In the genomic region with DNA sequence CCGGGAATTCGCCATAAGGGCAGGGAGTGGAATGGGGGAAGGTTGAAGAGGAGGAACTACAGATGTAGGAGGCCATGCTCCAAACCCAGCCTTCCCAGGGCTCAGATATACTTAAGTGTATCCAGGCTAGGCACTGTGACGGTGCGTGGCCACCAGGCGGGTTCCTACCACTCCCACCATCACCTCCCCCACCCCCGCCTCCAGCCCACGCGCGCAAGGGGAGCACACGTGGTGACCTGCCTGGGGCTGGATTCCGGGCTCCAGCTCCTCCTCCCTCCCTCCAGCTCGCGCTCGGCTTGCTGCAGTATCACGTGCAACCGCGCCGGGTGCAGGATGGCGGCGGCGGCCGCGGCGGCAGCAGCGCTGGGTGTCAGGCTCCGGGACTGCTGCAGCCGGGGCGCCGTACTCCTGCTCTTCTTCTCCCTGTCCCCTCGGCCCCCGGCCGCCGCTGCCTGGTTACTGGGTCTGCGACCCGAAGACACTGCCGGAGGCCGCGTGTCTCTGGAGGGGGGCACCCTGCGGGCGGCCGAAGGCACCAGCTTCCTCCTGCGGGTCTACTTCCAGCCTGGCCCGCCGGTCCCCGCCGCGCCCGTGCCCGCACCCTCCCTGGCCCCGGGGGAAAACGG, we compare ENCODE assay signal across 7 mouse cellular contexts. TPM values are rescaled to one million over a fixed set of nuclear protein-coding genes. Genes with fewer than 3 reads are reported as not detected.
DNase-seq lines count a peak whose midpoint lies in the region; ATAC-seq and TF ChIP-seq lines count a peak whose summit lies in the region.

A gene (plus strand): TSS at position 325 of the 626 bp plus-strand sequence.

- TF ChIP-seq POLR2A in cerebellum, adult 2 months (IDR thresholded peaks at IDR 0.05; ENCODE audit: borderline replicate concordance, insufficient read depth, low read length): peak; percentile 86

- H3K4me3 ChIP-seq in cerebellum, adult 2 months (replicated peaks; ENCODE audit: insufficient read depth, low read depth, low read length): peak within 1 kb of the TSS; percentile 100
- H3K4me3 ChIP-seq in hindbrain, embryonic 16.5 days (ENCODE audit: low read length): peak within 1 kb of the TSS; percentile 81
- H3K4me3 ChIP-seq in midbrain, embryonic 12.5 days: peak within 1 kb of the TSS; percentile 74
- peak within 1 kb of the TSS; percentile 63 for H3K4me3 ChIP-seq in stomach, embryonic 16.5 days (replicated peaks; ENCODE audit: low read length)

- H3K4me2 ChIP-seq in hindbrain, embryonic 16.5 days (ENCODE audit: low read length): peak within 1 kb of the TSS; percentile 95
- H3K4me2 ChIP-seq in midbrain, embryonic 12.5 days (replicated peaks): peak within 1 kb of the TSS; percentile 99
- peak within 1 kb of the TSS; percentile 99 for H3K4me2 ChIP-seq in stomach, embryonic 16.5 days (ENCODE audit: low read depth, low read length)

- WGBS in cerebellum, adult 2 months: 1% methylated on average over 51 of the region's 51 CpGs
- WGBS in hindbrain, embryonic 16.5 days: 0% methylated on average over 41 of the region's 51 CpGs
- under 1% methylated on average over 46 of the region's 51 CpGs for WGBS in midbrain, embryonic 12.5 days
- under 1% methylated on average over 51 of the region's 51 CpGs for whole genome bisulfite sequencing in stomach, embryonic 16.5 days

- ATAC-seq in hindbrain, embryonic 16.5 days: peak; percentile 89
- peak; percentile 82 for ATAC-seq in midbrain, embryonic 12.5 days (ENCODE audit: low FRiP score, low read depth)
- ATAC-seq in stomach, embryonic 16.5 days (ENCODE audit: insufficient read depth, low FRiP score): peak; percentile 59; the same call in 1 of the 2 replicates

- DNase-seq in adrenal gland, adult 2 months: peak; percentile 39
- peak; percentile 88 to 89 for DNase-seq in cerebellum, adult 2 months
- peak; percentile 51 for DNase-seq in forelimb bud, embryonic 11.5 days (ENCODE audit: low read depth, low spot score)
- DNase-seq in left cerebral cortex, adult 8-10 months (ENCODE audit: low spot score in 2 of 2): peak; percentile 52 to 73

- H3K36me3 ChIP-seq in hindbrain, embryonic 16.5 days (ENCODE audit: control insufficient read depth, insufficient read depth, low read length): peaks cover 3% of the 10 kb centered on the region
- no peaks in the 10 kb centered on the region for H3K36me3 ChIP-seq in midbrain, embryonic 12.5 days
- H3K36me3 ChIP-seq in stomach, embryonic 16.5 days (ENCODE audit: control insufficient read depth, insufficient read depth, low read length): no peaks in the 10 kb centered on the region

- peaks cover 3% of the 10 kb centered on the region for H3K9me3 ChIP-seq in hindbrain, embryonic 16.5 days (ENCODE audit: control insufficient read depth, low read length)
- no peaks in the 10 kb centered on the region for H3K9me3 ChIP-seq in midbrain, embryonic 12.5 days
- peaks cover 5% of the 10 kb centered on the region; the same call in 1 of the 2 replicates for H3K9me3 ChIP-seq in stomach, embryonic 16.5 days (replicated peaks; ENCODE audit: control insufficient read depth, low read length)

- peak within 1 kb of the TSS; percentile 86 for H3K9ac ChIP-seq in hindbrain, embryonic 16.5 days (ENCODE audit: low read depth, low read length)
- peak within 1 kb of the TSS; percentile 72 for H3K9ac ChIP-seq in midbrain, embryonic 12.5 days (replicated peaks)
- peak within 1 kb of the TSS; percentile 68 for H3K9ac ChIP-seq in stomach, embryonic 16.5 days (ENCODE audit: low read length)

- H3K27ac ChIP-seq in cerebellum, adult 2 months (ENCODE audit: insufficient read depth, low read length): peak within 1 kb of the TSS; percentile 98
- H3K27ac ChIP-seq in hindbrain, embryonic 16.5 days (ENCODE audit: low read depth, low read length): peak within 1 kb of the TSS; percentile 90
- peak within 1 kb of the TSS; percentile 72 for H3K27ac ChIP-seq in midbrain, embryonic 12.5 days (replicated peaks)
- H3K27ac ChIP-seq in stomach, embryonic 16.5 days (ENCODE audit: low read length): no peak within 1 kb of the TSS

- no peaks in the 10 kb centered on the region; the same call in 1 of the 2 replicates for H3K4me1 ChIP-seq in cerebellum, adult 2 months (ENCODE audit: control insufficient read depth, insufficient read depth, low read length)
- peaks cover 14% of the 10 kb centered on the region for H3K4me1 ChIP-seq in hindbrain, embryonic 16.5 days (ENCODE audit: control insufficient read depth, insufficient read depth, low read depth, low read length)
- H3K4me1 ChIP-seq in midbrain, embryonic 12.5 days: peaks cover 23% of the 10 kb centered on the region
- 0 out of 2 replicates have a peak, but pooled peaks cover 4% of the 10 kb centered on the region for H3K4me1 ChIP-seq in stomach, embryonic 16.5 days (ENCODE audit: control insufficient read depth, insufficient read depth, low read length)

- H3K27me3 ChIP-seq in cerebellum, adult 2 months (ENCODE audit: control insufficient read depth, insufficient read depth, low read length): no peaks in the 10 kb centered on the region
- no peaks in the 10 kb centered on the region for H3K27me3 ChIP-seq in hindbrain, embryonic 16.5 days (replicated peaks; ENCODE audit: control insufficient read depth, insufficient read depth, low read length)
- H3K27me3 ChIP-seq in midbrain, embryonic 12.5 days: peaks cover 48% of the 10 kb centered on the region
- peaks cover 55% of the 10 kb centered on the region for H3K27me3 ChIP-seq in stomach, embryonic 16.5 days (ENCODE audit: control insufficient read depth, insufficient read depth, low read length)

- peak; percentile 18; the same call in 1 of the 2 replicates for TF ChIP-seq CTCF in cerebellum, adult 2 months (IDR thresholded peaks at IDR 0.05; ENCODE audit: borderline replicate concordance, insufficient read depth, low read depth, low read length)

RNA-seq across cellular contexts. Expression of the gene that starts here (rescaled TPM):
- total RNA-seq in adrenal gland, adult 2 months (2021): under 1 TPM; 0.29 to 0.48 TPM
- polyA plus RNA-seq in adrenal gland, adult 2 months (2012; rRNA removed): 0.09 and 0.16 TPM in 2 replicates
- 80.2 and 86.8 TPM in 2 replicates for polyA plus RNA-seq in cerebellum, adult 2 months (2012; rRNA removed)
- polyA plus RNA-seq in hindbrain, embryonic 16.5 days (2015; fragmentation: Nextera tagmentation; extraction: Ambion mirVana): 3.9 and 4.2 TPM in 2 replicates
- 100 to 1,000 TPM in 1 of 4 experiments, 10 to 100 TPM in 3; 92.3 to 104 (median 96.8) TPM for total RNA-seq in left cerebral cortex, adult 8-10 months (2022)
- polyA plus RNA-seq in midbrain, embryonic 12.5 days (2016; fragmentation: Nextera tagmentation; extraction: Ambion mirVana): 0.36 and 0.59 TPM in 2 replicates
- polyA plus RNA-seq in stomach, embryonic 16.5 days (2015; fragmentation: Nextera tagmentation; extraction: Ambion mirVana): 0.32 and 0.76 TPM in 2 replicates

Comparison
In these comparisons a context has a peak if more than half of its experiments do, and no peak if none do; other contexts are left out.
1. RNA of the gene that starts here (total RNA-seq): 92.3 to 104 TPM in left cerebral cortex, adult 8-10 months; 0.29 to 0.48 TPM in adrenal gland, adult 2 months; every median in the first group is over 10 times any median in the second.
2. RNA of the gene that starts here (polyA plus RNA-seq): 80.2 to 86.8 TPM in cerebellum, adult 2 months; 3.9 to 4.2 TPM in hindbrain, embryonic 16.5 days, 0.36 to 0.59 TPM in midbrain, embryonic 12.5 days, 0.32 to 0.76 TPM in stomach, embryonic 16.5 days and 0.09 to 0.16 TPM in adrenal gland, adult 2 months; every median in the first group is over 10 times any median in the second.
3. Peak in DNase-seq in adrenal gland, adult 2 months; RNA of the gene not detected or under 1 TPM.
4. Peak in ATAC-seq, H3K4me3 ChIP-seq, H3K27ac ChIP-seq, H3K9ac ChIP-seq and H3K4me2 ChIP-seq in midbrain, embryonic 12.5 days; RNA of the gene not detected or under 1 TPM.
5. Peak in ATAC-seq, H3K4me3 ChIP-seq, H3K9ac ChIP-seq and H3K4me2 ChIP-seq in stomach, embryonic 16.5 days; RNA of the gene not detected or under 1 TPM.
6. Peak in every context shown above with its lines, with median percentiles within 50 percentile points of each other: DNase-seq, H3K4me3 ChIP-seq, ATAC-seq, H3K4me2 ChIP-seq and H3K9ac ChIP-seq.